Mouse (Mus musculus) monocyte, adult 5-6 weeks (primary cell): ENCODE measurements around the gene Cmss1. TPM values are rescaled to one million over a fixed set of nuclear protein-coding genes. Genes with fewer than 3 reads are reported as not detected.
"Not testable (repeated sequence)": the region's sequence is repeated elsewhere in the genome, so short reads cannot be mapped to it uniquely, and the experiment has no call there.

ENCODE experiments used
- ATAC-seq: fragments of 153-309, 156-312 bp; replicated peaks from 2 replicates; pipeline ENCODE4 v1.8.0; 2017; ENCODE audit warnings: mild to moderate bottlenecking; ENCODE audit not compliant: low TSS enrichment, insufficient number of reproducible peaks, severe bottlenecking, poor library complexity, low FRiP score
- total RNA-seq: library from RNA; stranded (forward); fragments of 200-1000, 200-491, 200-594 nt; gene quantifications from 3 replicates; pipeline ENCODE4 v1.2.3, GENCODE M21; 2017

Cmss1 gene
- total RNA-seq, 1 experiment from 2014 or later, result 3.9 TPM

DNA sequence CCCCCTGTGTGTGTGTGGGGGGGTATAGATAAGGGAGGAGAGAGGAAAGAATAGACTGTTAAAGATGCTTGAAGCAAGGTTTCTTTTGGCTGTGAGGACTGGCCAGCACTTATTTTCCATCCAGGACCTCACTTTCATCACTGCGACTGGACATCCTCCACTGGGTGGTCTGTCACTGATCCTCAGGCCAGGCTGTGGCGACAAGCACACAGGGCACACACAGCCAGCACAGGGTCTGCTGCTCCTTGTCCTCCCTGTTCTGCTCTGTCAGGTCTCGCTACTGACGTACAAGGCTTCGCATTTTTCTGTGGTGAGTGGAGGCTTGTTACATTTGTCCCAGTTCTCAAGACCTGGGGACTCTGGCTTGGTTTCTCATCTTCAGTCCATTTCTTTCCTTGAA lies 187.3 kb downstream of the Cmss1 start:
- no peak for ATAC-seq

GRCm38 (mm10) chr16:57417955-57418354 lies 188.7 kb downstream of the Cmss1 start:
- no peak for ATAC-seq

DNA sequence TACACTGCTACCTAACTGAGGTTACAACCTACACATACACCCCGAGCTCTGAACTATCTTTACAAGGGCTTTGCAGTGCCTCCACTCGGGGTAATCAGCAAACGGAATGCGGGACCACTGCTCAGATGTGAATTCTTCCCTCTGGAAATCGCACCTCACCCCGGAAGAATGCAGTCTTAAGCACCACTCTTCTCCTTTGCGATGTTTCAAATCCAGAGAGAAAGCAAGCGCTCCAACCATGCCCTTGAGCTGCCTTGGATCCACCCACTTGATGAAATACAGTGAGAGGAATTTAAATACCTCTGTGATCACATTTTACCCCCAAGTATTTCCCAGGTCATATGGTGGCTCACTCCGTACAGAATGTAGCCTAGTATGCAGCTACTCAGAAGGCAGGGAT lies 189.6 kb downstream of the Cmss1 start:
- no peak for ATAC-seq

DNA sequence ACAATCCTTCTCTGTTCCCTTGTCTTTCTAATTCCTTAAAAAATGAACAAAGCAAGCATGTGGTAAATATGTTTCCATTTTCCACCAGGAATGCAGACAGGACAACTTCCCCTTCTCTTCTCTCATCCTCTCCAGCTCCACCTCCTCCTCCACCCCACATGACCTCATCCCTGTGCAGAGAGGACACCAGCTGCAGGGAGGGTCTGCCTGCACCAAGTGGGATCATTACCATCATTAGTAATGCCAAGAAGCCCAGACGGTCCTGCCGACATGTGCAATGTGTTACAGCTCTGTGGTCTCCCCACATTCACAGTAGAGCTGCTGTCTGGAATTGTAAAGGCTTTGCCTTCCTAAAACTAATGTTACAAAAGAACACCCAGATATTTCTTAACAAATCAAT lies 190.6 kb downstream of the Cmss1 start:
- ATAC-seq, result no peak

DNA sequence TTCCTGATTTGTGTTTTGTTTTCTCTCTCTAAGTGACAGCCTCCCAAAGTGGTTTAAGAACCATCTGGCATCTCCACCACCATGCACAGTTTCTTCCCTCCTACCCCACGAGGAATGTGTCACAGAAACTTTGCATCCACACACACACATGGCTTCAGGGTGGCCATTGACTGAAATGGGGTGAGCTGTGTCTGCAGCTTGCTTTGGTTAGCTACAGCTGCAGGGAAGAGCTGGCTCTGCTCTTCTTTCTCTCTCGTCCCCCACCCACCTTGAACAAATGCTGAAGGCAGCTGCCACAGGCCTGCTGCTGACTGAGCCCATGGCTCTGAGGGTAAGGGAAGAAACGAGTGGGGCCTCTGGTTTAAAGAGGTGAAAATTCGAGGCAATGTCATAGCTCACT lies 193.9 kb downstream of the Cmss1 start:
- no peak for ATAC-seq

- ATAC-seq, result no peak
Measured at GRCm38 (mm10) chr16:57403825-57404224, 202.8 kb downstream of the Cmss1 start.

GRCm38 (mm10) chr16:57402910-57403309 lies 203.8 kb downstream of the Cmss1 start:
- ATAC-seq, result no peak

DNA sequence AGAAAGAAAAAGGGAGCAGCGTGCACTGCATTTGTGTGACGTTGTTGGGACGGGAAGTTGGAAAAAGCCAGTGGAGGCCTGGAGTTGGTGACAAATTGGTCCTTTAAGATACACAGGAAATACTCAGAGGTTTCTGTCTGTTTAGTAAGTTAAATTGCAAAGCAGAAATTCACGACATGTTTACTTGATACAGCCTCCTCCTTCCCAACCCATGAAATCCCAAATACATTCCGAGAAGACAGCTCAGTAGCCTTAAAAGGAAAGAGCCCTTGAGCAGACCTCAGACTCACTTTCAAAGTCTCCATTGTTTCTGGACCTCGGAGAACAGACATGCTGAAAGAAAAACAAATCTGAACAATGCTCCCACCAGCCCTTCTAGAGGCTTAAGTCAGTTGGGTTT lies 205.0 kb downstream of the Cmss1 start:
- no peak for ATAC-seq

GRCm38 (mm10) chr16:57399566-57399965 lies 207.1 kb downstream of the Cmss1 start:
- no peak for ATAC-seq

DNA sequence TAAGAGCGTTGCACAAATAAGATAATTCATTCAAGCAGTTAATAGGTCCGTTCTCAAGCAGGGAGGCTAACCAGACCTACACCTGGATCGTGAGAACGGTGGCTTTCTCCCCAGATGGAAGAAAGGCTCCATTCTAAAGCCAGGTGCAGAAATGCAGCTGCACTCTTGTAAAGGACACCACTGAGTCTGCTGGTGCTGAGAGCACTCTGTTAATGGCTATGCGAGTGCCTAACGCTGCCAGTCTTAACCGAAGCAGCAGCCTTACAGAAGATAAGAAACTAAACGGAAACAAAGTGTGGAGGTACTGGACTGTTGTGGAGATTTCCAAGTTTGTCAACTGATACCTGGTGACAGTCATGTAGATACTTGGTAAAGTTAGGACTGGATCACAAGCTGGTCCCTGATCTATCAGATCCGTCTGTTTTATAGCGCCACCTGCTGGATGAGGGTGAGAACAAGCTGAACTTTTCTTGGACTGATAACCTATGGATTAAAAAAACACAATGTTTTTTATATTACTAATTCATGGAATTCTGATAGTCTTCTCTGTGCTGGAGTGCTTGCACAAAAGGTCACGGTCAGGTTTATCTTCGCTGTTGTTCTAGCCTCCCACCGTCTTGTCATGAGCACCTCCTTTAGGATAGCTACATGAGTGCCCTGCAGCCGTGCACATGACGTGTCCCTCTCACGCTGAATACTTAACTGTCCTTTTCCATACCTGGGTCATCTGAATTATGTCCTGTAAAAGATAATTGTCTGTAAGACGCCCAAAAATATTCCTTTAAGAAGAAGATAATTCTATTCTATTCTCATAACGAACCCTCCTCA lies 208.1 kb downstream of the Cmss1 start:
- no peak for ATAC-seq

DNA sequence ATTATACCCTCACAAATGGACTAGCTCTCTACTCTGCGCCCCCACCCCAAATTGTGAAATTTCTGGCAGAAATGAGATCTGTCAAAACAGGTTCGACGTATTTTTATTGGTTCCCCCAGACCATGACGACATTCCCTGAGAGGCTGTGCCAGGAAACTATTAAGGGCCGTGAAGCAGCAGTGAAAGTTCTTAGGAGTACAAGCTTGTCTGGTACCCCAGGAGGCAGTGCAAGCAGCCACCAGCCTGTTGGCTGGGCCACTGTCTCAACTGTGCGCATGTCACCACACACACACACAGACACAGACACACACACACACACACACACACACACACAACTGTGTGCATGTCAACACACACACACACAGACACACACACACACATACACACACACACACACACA lies 208.8 kb downstream of the Cmss1 start:
- ATAC-seq, result no peak

- no peak for ATAC-seq
Measured at GRCm38 (mm10) chr16:57396249-57396648, 210.4 kb downstream of the Cmss1 start.

- no peak for ATAC-seq
Measured at GRCm38 (mm10) chr16:57393161-57393560, 213.5 kb downstream of the Cmss1 start.

DNA sequence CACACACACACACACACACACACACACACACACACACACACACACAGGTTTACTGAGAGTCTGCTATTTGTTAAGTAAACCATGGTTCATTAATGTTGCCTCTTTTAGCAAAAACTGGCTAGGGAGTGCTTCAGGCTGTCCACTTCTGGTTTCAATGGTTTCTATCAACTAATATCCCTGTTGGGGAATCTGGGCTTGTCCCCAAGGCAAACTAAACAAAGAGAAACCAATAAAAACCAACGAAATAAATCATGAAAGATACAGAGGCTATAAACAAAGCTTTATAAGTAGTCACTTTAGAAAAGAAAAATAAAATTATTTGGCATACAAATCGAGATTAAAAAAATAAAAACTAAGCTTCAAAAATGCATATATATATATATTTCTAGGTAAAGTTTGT lies 214.2 kb downstream of the Cmss1 start:
- no peak for ATAC-seq

DNA sequence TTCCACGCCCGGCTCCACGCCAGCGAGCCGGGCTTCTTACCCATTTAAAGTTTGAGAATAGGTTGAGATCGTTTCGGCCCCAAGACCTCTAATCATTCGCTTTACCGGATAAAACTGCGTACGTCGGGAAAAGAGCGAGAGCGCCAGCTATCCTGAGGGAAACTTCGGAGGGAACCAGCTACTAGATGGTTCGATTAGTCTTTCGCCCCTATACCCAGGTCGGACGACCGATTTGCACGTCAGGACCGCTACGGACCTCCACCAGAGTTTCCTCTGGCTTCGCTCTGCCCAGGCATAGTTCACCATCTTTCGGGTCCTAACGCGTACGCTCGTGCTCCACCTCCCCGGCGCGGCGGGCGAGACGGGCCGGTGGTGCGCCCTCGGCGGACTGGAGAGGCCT lies 215.5 kb downstream of the Cmss1 start:
- not testable (repeated sequence) for ATAC-seq

DNA sequence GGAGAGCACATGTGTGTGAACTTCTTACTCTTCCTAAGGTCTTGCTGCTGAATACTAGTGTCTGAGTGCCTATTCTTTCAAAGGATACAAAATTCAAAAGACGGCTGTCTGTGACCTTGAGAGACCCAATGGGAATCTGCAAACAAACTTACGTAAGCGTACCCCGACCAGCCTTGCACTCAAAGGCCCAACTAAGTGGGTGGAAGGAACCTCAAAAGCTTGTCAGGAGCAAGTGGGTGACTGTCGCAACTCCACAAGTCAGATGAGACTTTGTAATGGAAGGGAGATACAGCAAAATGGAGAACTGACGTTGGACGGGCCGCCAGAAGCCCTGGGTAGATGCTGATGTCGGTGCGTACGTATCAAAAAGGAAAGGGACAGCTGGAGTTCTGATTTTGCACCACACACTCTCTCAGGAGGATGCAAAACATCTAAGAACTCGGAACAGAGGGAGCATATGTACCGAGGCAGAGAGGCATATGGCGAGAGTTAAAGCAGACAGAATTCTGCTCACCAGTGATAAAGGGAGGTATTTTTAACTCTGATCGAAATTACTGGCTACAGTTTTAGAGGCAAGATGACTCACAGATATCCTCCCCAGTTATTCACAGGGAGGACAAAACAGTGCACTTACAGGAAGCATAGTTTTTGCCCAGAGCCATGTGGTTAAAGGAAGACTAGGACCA lies 217.0 kb downstream of the Cmss1 start:
- no peak for ATAC-seq

GRCm38 (mm10) chr16:57384274-57384673 lies 222.4 kb downstream of the Cmss1 start:
- no peak for ATAC-seq

- ATAC-seq, result no peak
Measured at GRCm38 (mm10) chr16:57383266-57383971, 223.2 kb downstream of the Cmss1 start.

GRCm38 (mm10) chr16:57378631-57379330 lies 227.9 kb downstream of the Cmss1 start:
- ATAC-seq, result no peak
